16 mouse cellular contexts compared by ENCODE assay signal in genomic region chr12:85867125-85867524, GRCm38 (mm10). TPM values are rescaled to one million over a fixed set of nuclear protein-coding genes. Genes with fewer than 3 reads are reported as not detected.
DNase-seq lines count a peak whose midpoint lies in the region; ATAC-seq and TF ChIP-seq lines count a peak whose summit lies in the region.
"Had no signal": no experiment of that assay in that cellular context is flagged by ENCODE, and none has a peak within 500 bp of the region (broad histone marks: within the 10 kb centered on the region; RNA-seq: fewer than 3 reads in every experiment).

No protein-coding gene starts in this region.

- H3K27me3 ChIP-seq in heart, postnatal 0 days (ENCODE audit: control insufficient read depth, insufficient read depth, low read length), result no peaks in the 10 kb centered on the region
- no peaks in the 10 kb centered on the region for H3K27me3 ChIP-seq in MEL (ENCODE audit: control insufficient read depth in 1 of 2, insufficient read depth in 2 of 2, low read length in 2 of 2)
- H3K27me3 ChIP-seq in kidney, embryonic 16.5 days (ENCODE audit: insufficient read depth, low read length), result no peaks in the 10 kb centered on the region
- H3K27me3 ChIP-seq: heart, embryonic 15.5 days; liver, embryonic 15.5 days; neural tube, embryonic 13.5 days had no signal

- H3K36me3 ChIP-seq in heart, postnatal 0 days (replicated peaks; ENCODE audit: control insufficient read depth, insufficient read depth, low read length), result peaks cover 7% of the 10 kb centered on the region
- no peaks in the 10 kb centered on the region; a peak in 1 of 4 replicates for H3K36me3 ChIP-seq in MEL (ENCODE audit: control insufficient read depth in 1 of 2, insufficient read depth in 2 of 2, low read length in 2 of 2)
- no peaks in the 10 kb centered on the region for H3K36me3 ChIP-seq in kidney, embryonic 16.5 days (ENCODE audit: insufficient read depth, low read length)
- H3K36me3 ChIP-seq: neural tube, embryonic 13.5 days had no signal

- no peak for TF ChIP-seq EP300 in heart, postnatal 0 days (IDR thresholded peaks at IDR 0.05; ENCODE audit: low read depth)
- no peak for TF ChIP-seq EP300 in MEL (IDR thresholded peaks at IDR 0.05; ENCODE audit: low read depth in 1 of 2, low read length in 2 of 2)

- no peak overlapping the region for H3K4me3 ChIP-seq in heart, postnatal 0 days (ENCODE audit: low read depth, low read length)
- no peak overlapping the region for H3K4me3 ChIP-seq in MEL (ENCODE audit: control insufficient read depth in 1 of 2, insufficient read depth in 1 of 2, low read depth in 2 of 2, low read length in 2 of 2)
- H3K4me3 ChIP-seq in kidney, embryonic 16.5 days (ENCODE audit: low read length), result no peak overlapping the region
- H3K4me3 ChIP-seq: heart, embryonic 15.5 days; liver, embryonic 15.5 days; neural tube, embryonic 13.5 days had no signal

- no peak for ATAC-seq in heart, postnatal 0 days (ENCODE audit: insufficient read depth, low read depth)
- ATAC-seq in kidney, embryonic 16.5 days (ENCODE audit: low FRiP score, low TSS enrichment), result no peak
- ATAC-seq: hindbrain, embryonic 16.5 days; midbrain, embryonic 16.5 days had no signal

- TF ChIP-seq CTCF in heart, postnatal 0 days (IDR thresholded peaks at IDR 0.05; ENCODE audit: low read depth), result peak; percentile 2; the same call in 1 of the 2 replicates
- TF ChIP-seq CTCF in MEL (IDR thresholded peaks at IDR 0.05 in 2 of 3, conservative IDR thresholded peaks at IDR 0.05 in 1 of 3; ENCODE audit: control insufficient read depth in 1 of 3, insufficient read depth in 1 of 3, low read depth in 2 of 3, low read length in 3 of 3, poor library complexity in 1 of 3, severe bottlenecking in 1 of 3), result peak in 2 of 3 experiments; percentile 16 to 43; a peak in 3 of 6 replicates

- intact Hi-C loops in heart, postnatal 36 days (cut with DNase I), result loop anchor here (5.0 kb wide), 1 partner anchor 155 kb away; no protein-coding TSS in a partner anchor

- TF ChIP-seq POLR2A in MEL (IDR thresholded peaks at IDR 0.05; ENCODE audit: control insufficient read depth in 1 of 2, insufficient read depth in 1 of 2, low read depth in 1 of 2, low read length in 2 of 2, poor library complexity in 1 of 2), result no peak

- DNase-seq in heart, postnatal 0 days (ENCODE audit: low spot score), result no peak
- DNase-seq in heart, postnatal 36 days, result no peak
- peak; percentile 41 for DNase-seq in thymus, postnatal 0 days (ENCODE audit: low spot score)
- no peak for DNase-seq in thymus, adult 18-20 months
- DNase-seq in MEL (ENCODE audit: low read depth, low spot score), result peak; percentile 40
- DNase-seq in retina, embryonic 14.5 days (ENCODE audit: low spot score), result peak; percentile 10
- DNase-seq in urinary bladder, adult 2 months (ENCODE audit: low spot score), result no peak
- DNase-seq: cerebellum, adult 11-12 months; layer of hippocampus, postnatal 36 days; spleen, adult 18-20 months had no signal

- H3K4me1 ChIP-seq in heart, postnatal 0 days (ENCODE audit: control insufficient read depth, insufficient read depth), result no peaks in the 10 kb centered on the region
- H3K4me1 ChIP-seq in MEL (ENCODE audit: control insufficient read depth in 1 of 2, insufficient read depth in 2 of 2, low read length in 2 of 2), result no peaks in the 10 kb centered on the region
- no peaks in the 10 kb centered on the region for H3K4me1 ChIP-seq in kidney, embryonic 16.5 days (ENCODE audit: insufficient read depth, low read length)
- H3K4me1 ChIP-seq: liver, embryonic 15.5 days had no signal

- no peak overlapping the region for H3K9ac ChIP-seq in heart, postnatal 0 days (replicated peaks; ENCODE audit: low read depth, low read length)
- no peak overlapping the region for H3K9ac ChIP-seq in MEL (ENCODE audit: control insufficient read depth, low read depth, low read length, poor library complexity, severe bottlenecking)
- no peak overlapping the region for H3K9ac ChIP-seq in kidney, embryonic 16.5 days (replicated peaks; ENCODE audit: low read length)
- H3K9ac ChIP-seq: heart, embryonic 15.5 days; liver, embryonic 15.5 days; neural tube, embryonic 13.5 days had no signal

- no peak overlapping the region for H3K27ac ChIP-seq in heart, postnatal 0 days (ENCODE audit: low read depth)
- no peak overlapping the region for H3K27ac ChIP-seq in MEL (ENCODE audit: control insufficient read depth, low read depth, low read length)
- no peak overlapping the region for H3K27ac ChIP-seq in kidney, embryonic 16.5 days (ENCODE audit: low read length)
- H3K27ac ChIP-seq: heart, embryonic 15.5 days; liver, embryonic 15.5 days; neural tube, embryonic 13.5 days had no signal

- H3K79me2 ChIP-seq in MEL (ENCODE audit: control insufficient read depth, insufficient read depth, low read length, poor library complexity), result no peaks in the 10 kb centered on the region

- no peak overlapping the region for H3K4me2 ChIP-seq in heart, postnatal 0 days (ENCODE audit: low read depth, low read length)
- H3K4me2 ChIP-seq in kidney, embryonic 16.5 days (replicated peaks; ENCODE audit: low read depth, low read length), result no peak overlapping the region
- H3K4me2 ChIP-seq: heart, embryonic 15.5 days; liver, embryonic 15.5 days; neural tube, embryonic 13.5 days had no signal

- peak; percentile 9; the same call in 1 of the 2 replicates for TF ChIP-seq RAD21 in MEL (IDR thresholded peaks at IDR 0.05; ENCODE audit: low read depth, low read length)

- no peaks in the 10 kb centered on the region for H3K9me3 ChIP-seq in heart, postnatal 0 days (replicated peaks; ENCODE audit: control insufficient read depth, low read length)
- H3K9me3 ChIP-seq in MEL (replicated peaks; ENCODE audit: insufficient read depth, low read length), result no peaks in the 10 kb centered on the region
- no peaks in the 10 kb centered on the region for H3K9me3 ChIP-seq in kidney, embryonic 16.5 days (ENCODE audit: low read length)
- H3K9me3 ChIP-seq: heart, embryonic 15.5 days; liver, embryonic 15.5 days; neural tube, embryonic 13.5 days had no signal

TF ChIP-seq in MEL, 35 proteins besides CTCF, POLR2A, EP300 and RAD21:
- TF ChIP-seq SMC3 (IDR thresholded peaks at IDR 0.05; ENCODE audit: low read depth, low read length) (peak; percentile 43), MYB (IDR thresholded peaks at IDR 0.05; ENCODE audit: low read depth, low read length) (no peak)
TF ChIP-seq in MEL: peak in this region for 1.

RNA-seq across cellular contexts. Expression of gene Ttll5, which starts 42.7 kb away (rescaled TPM):
- 16.8 and 21.2 TPM in 2 replicates for total RNA-seq in heart, postnatal 0 days (2014; rRNA removed; ENCODE audit: low replicate concordance)
- 5.9 and 6.3 TPM in 2 replicates for polyA plus RNA-seq in heart, postnatal 0 days (2015; fragmentation: Nextera tagmentation; extraction: Ambion mirVana)
- total RNA-seq in heart, postnatal 36 days (2021), result 10 to 100 TPM; 14.6 to 14.8 TPM
- 8.7 and 10.6 TPM in 2 replicates for polyA plus RNA-seq in thymus, postnatal 0 days (2015; fragmentation: Nextera tagmentation; extraction: Ambion mirVana)
- total RNA-seq in MEL (2012; rRNA removed), result 7.4 and 9.3 TPM in 2 replicates
- 10 to 100 TPM in 1 of 2 experiments, not detected in 1; 18.5 TPM for polyA plus RNA-seq in MEL (2012; ENCODE audit: insufficient read depth in 1 of 2, insufficient read length in 2 of 2, low read depth in 1 of 2, low replicate concordance in 2 of 2, missing spikeins in 1 of 2)
- 7.3 and 9.3 TPM in 2 replicates for polyA plus RNA-seq in urinary bladder, adult 2 months (2012; rRNA removed)
- polyA plus RNA-seq in kidney, embryonic 16.5 days (2015; fragmentation: Nextera tagmentation; extraction: Ambion mirVana), result 11.3 and 14.9 TPM in 2 replicates

RNA-seq across cellular contexts. Expression of gene Erg28, which starts 42.8 kb away (rescaled TPM):
- 14.2 and 28.8 TPM in 2 replicates for total RNA-seq in heart, postnatal 0 days (2014; rRNA removed; ENCODE audit: low replicate concordance)
- 27.7 and 30.2 TPM in 2 replicates for polyA plus RNA-seq in heart, postnatal 0 days (2015; fragmentation: Nextera tagmentation; extraction: Ambion mirVana)
- 1 to 10 TPM; 7.5 to 7.7 TPM for total RNA-seq in heart, postnatal 36 days (2021)
- polyA plus RNA-seq in thymus, postnatal 0 days (2015; fragmentation: Nextera tagmentation; extraction: Ambion mirVana), result 83.8 and 92.9 TPM in 2 replicates
- 46.0 and 55.6 TPM in 2 replicates for total RNA-seq in MEL (2012; rRNA removed)
- polyA plus RNA-seq in MEL (2012; ENCODE audit: insufficient read depth in 1 of 2, insufficient read length in 2 of 2, low read depth in 1 of 2, low replicate concordance in 2 of 2, missing spikeins in 1 of 2), result 10 to 100 TPM in 1 of 2 experiments, not detected in 1; 76.3 TPM
- 44.2 and 60.2 TPM in 2 replicates for polyA plus RNA-seq in urinary bladder, adult 2 months (2012; rRNA removed)
- polyA plus RNA-seq in kidney, embryonic 16.5 days (2015; fragmentation: Nextera tagmentation; extraction: Ambion mirVana), result 116 and 120 TPM in 2 replicates

Comparison
In these comparisons a context has a peak if more than half of its experiments do, and no peak if none do; other contexts are left out.
1. DNase-seq: peak in thymus, postnatal 0 days (single experiment), MEL (single experiment) and retina, embryonic 14.5 days (single experiment); none in heart, postnatal 0 days (single experiment), heart, postnatal 36 days (0 of 2), thymus, adult 18-20 months (0 of 2) and urinary bladder, adult 2 months (single experiment).